In the genomic region with DNA sequence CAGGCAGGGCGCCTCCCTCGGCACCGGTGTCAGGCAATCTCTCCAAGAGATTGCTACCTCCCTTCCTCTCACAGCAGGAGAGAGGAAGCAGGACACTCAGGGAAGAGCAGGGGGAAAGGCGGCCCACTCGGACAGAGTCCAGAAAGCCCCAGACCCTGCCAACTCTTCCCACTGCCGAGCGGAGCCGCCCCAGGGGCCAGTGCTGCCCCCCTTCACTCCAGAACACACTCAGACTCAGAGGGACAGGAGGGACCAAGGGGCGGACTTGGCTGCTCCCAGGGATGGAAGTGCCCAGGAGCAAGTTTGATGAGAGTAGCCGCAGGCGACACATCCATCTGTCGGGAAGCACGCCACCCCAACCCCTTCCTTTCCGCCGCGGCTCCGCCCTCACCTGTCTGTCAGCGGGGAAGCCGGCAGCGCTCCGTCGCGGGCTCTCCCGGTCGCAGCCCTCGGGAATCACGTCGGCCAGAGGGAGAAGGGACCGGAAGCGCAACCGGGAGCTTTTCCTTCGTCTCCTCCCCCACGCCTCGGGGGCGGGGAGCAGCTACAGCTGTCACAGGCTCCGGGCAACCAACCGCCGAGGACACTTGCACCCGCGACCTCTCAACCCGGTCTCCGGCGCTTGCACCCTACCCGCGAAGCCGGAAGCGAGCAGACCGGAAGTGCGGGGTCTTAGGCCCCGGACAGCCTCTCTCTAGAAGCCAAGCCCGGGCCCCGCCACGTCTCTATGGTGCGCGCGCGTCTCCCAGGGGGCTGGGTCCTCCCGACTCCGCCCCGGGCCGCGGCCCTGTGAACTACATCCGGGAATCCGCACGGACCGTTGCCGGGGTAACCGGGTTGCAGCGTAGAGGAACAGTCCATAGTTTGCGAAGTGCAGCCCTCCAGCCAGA, we compare ENCODE assay signal across 8 mouse cellular contexts. TPM values are rescaled to one million over a fixed set of nuclear protein-coding genes. Genes with fewer than 3 reads are reported as not detected.
DNase-seq lines count a peak whose midpoint lies in the region; ATAC-seq lines count a peak whose summit lies in the region.

TSS of gene Arfip1 (minus strand) at position 603 of the 890 bp plus-strand sequence.

- H3K4me3 ChIP-seq in hindbrain, embryonic 12.5 days: peak within 1 kb of the TSS; percentile 78

- no peaks in the 10 kb centered on the region for H3K36me3 ChIP-seq in hindbrain, embryonic 12.5 days

- peak within 1 kb of the TSS; percentile 87 for H3K4me2 ChIP-seq in hindbrain, embryonic 12.5 days (replicated peaks)

- peak within 1 kb of the TSS; percentile 84 for H3K9ac ChIP-seq in hindbrain, embryonic 12.5 days

- peak within 1 kb of the TSS; percentile 90 for H3K27ac ChIP-seq in hindbrain, embryonic 12.5 days

- no peaks in the 10 kb centered on the region for H3K27me3 ChIP-seq in hindbrain, embryonic 12.5 days

- peak; percentile 100 for DNase-seq in Muller cell, postnatal 12 days (ENCODE audit: inconsistent ontology term)
- peak; percentile 95 for DNase-seq in cerebellum, adult 9-11 months
- peak; percentile 92 to 95 for DNase-seq in frontal cortex, postnatal 10 days (ENCODE audit: low spot score in 2 of 2)
- peak; percentile 92 to 95 for DNase-seq in layer of hippocampus, postnatal 14 days (ENCODE audit: low spot score in 2 of 2)
- DNase-seq in lung, postnatal 14 days: peak; percentile 98
- peak; percentile 91 for DNase-seq in retina, adult 2 months (ENCODE audit: low read depth, low spot score)
- DNase-seq in thymus, postnatal 36 days: peak; percentile 94

- H3K9me3 ChIP-seq in hindbrain, embryonic 12.5 days (replicated peaks): no peaks in the 10 kb centered on the region

- under 1% methylated on average over 66 of the region's 70 CpGs for WGBS in hindbrain, embryonic 12.5 days

- ATAC-seq in hindbrain, embryonic 12.5 days (ENCODE audit: low FRiP score): peak; percentile 99

- peaks cover 23% of the 10 kb centered on the region for H3K4me1 ChIP-seq in hindbrain, embryonic 12.5 days

RNA-seq across cellular contexts. Expression of gene Arfip1, which starts in this region (rescaled TPM):
- 33.1 and 39.9 TPM in 2 replicates for polyA plus RNA-seq in hindbrain, embryonic 12.5 days (2016; fragmentation: Nextera tagmentation; extraction: Ambion mirVana)
- 10 to 100 TPM; 19.3 to 21.8 TPM for total RNA-seq in layer of hippocampus, postnatal 14 days (2021)

Comparison
In these comparisons a context has a peak if more than half of its experiments do, and no peak if none do; other contexts are left out.
1. Peak in every context shown above with its lines: DNase-seq, ATAC-seq, H3K4me3 ChIP-seq and H3K27ac ChIP-seq.